Mouse (Mus musculus) left cerebral cortex, postnatal 10 days (tissue): ENCODE results near the gene Gstp2. TPM values are rescaled to one million over a fixed set of nuclear protein-coding genes. Genes with fewer than 3 reads are reported as not detected.
A peak's percentile ranks its signal among the peaks of the same experiment; 100 is the strongest.

ENCODE experiments used
- DNase-seq, 2 experiments: peaks; one replicate each; pipeline ENCODE4 v3.0.0; 2021 to 2022; ENCODE audit warnings: low spot score in 2 of 2, mixed read lengths in 1 of 2; ENCODE audit errors: extremely low spot score in 1 of 2
- intact Hi-C: fragments of 180-260 bp; cut with DNase I; formaldehyde crosslinking; loops from one replicate; pipeline ENCODE4 v1.15.1; 2025
- total RNA-seq, 2 experiments: library from RNA; stranded (reverse); gene quantifications; 2 replicates each; pipeline ENCODE4 v1.2.3; 2021

Gene Gstp2
- total RNA-seq, 2 experiments from 2014 or later = 21.7 to 24.2 TPM

- DNase-seq = peak in 1 of 2 experiments; percentile 25
These were observed 46.6 kb downstream of the Gstp2 start for GRCm38 (mm10) chr19:3999121-3999730.

GRCm38 (mm10) chr19:3998335-3998734 lies 47.5 kb downstream of the Gstp2 start:
- intact Hi-C loops = no loop called here
- DNase-seq = peak in 1 of 2 experiments; percentile 36

More at GRCm38 (mm10) chr19:3999121-3999730, 46.6 kb downstream of the Gstp2 start:
- intact Hi-C loops = no loop called here

GRCm38 (mm10) chr19:3997231-3997630 lies 48.6 kb downstream of the Gstp2 start:
- intact Hi-C loops = no loop called here
- DNase-seq = no peak

- no peak for DNase-seq
- intact Hi-C loops = no loop called here
These were observed 49.1 kb downstream of the Gstp2 start for GRCm38 (mm10) chr19:3996747-3997146.

- DNase-seq = no peak
- intact Hi-C loops = no loop called here
These were observed 49.7 kb downstream of the Gstp2 start for GRCm38 (mm10) chr19:3996106-3996505.

GRCm38 (mm10) chr19:3995505-3995904 lies 50.3 kb downstream of the Gstp2 start:
- DNase-seq = no peak
- intact Hi-C loops = no loop called here

GRCm38 (mm10) chr19:3994932-3995331 lies 50.9 kb downstream of the Gstp2 start:
- intact Hi-C loops = no loop called here
- DNase-seq = no peak

GRCm38 (mm10) chr19:3992416-3992815 lies 53.4 kb downstream of the Gstp2 start, which contains the start of gene Tbx10:
Gene Tbx10, plus strand, starts transcription at chr19:3992752.
- DNase-seq = no peak
- intact Hi-C loops = no loop called here

- intact Hi-C loops = no loop called here
- no peak for DNase-seq
These were observed 53.9 kb downstream of the Gstp2 start for GRCm38 (mm10) chr19:3991966-3992365.

GRCm38 (mm10) chr19:3991562-3991961 lies 54.3 kb downstream of the Gstp2 start:
- no peak for DNase-seq
- intact Hi-C loops = no loop called here

GRCm38 (mm10) chr19:3990804-3991203 lies 55.0 kb downstream of the Gstp2 start:
- DNase-seq = no peak
- intact Hi-C loops = no loop called here

Other genes starting within 250 kb of the Gstp2 start
- 10 to 100 TPM; 77.3 to 93.0 TPM for gene Chka, start 194.2 kb downstream of the Gstp2 start, total RNA-seq
- gene Tcirg1, start 138.9 kb downstream of the Gstp2 start, total RNA-seq = 10 to 100 TPM; 14.2 to 22.4 TPM
- gene Ndufs8, start 133.2 kb downstream of the Gstp2 start, total RNA-seq = 100 to 1,000 TPM; 123 to 130 TPM
- gene Aldh3b1, start 116.2 kb downstream of the Gstp2 start, total RNA-seq = 1 to 10 TPM; 1.5 to 1.7 TPM
- 10 to 100 TPM; 15.0 to 16.3 TPM for gene Unc93b1, start 110.8 kb downstream of the Gstp2 start, total RNA-seq
- gene Aldh3b3, start 87.4 kb downstream of the Gstp2 start, total RNA-seq = not detected
- gene Aldh3b2, start 73.7 kb downstream of the Gstp2 start, total RNA-seq = 1 to 10 TPM; 2.3 to 2.4 TPM
- gene Acy3, start 59.5 kb downstream of the Gstp2 start, total RNA-seq = 1 to 10 TPM; 1.7 to 1.8 TPM
- not detected for gene Tbx10, start 53.3 kb downstream of the Gstp2 start, total RNA-seq
- 10 to 100 TPM in 1 of 2 experiments, 1 to 10 TPM in 1; 9.7 to 11.2 TPM for gene Nudt8, start 45.4 kb downstream of the Gstp2 start, total RNA-seq
- 1 to 10 TPM in 1 of 2 experiments, under 1 TPM in 1; 0.81 to 1.4 TPM for gene Gm49405, start 45.4 kb downstream of the Gstp2 start, total RNA-seq
- 1 to 10 TPM; 3.3 to 4.1 TPM for gene Doc2g, start 42.7 kb downstream of the Gstp2 start, total RNA-seq
- gene Ndufv1, start 33.2 kb downstream of the Gstp2 start, total RNA-seq = 100 to 1,000 TPM; 209 to 221 TPM
- gene Gstp1, start 8.0 kb downstream of the Gstp2 start, total RNA-seq = 100 to 1,000 TPM; 226 to 232 TPM
- gene Gstp3, start 13.5 kb upstream of the Gstp2 start, total RNA-seq = not detected
- gene Cabp2, start 35.6 kb upstream of the Gstp2 start, total RNA-seq = not detected
- gene Cdk2ap2, start 51.2 kb upstream of the Gstp2 start, total RNA-seq = 10 to 100 TPM; 20.4 to 21.6 TPM
- gene Pitpnm1, start 54.0 kb upstream of the Gstp2 start, total RNA-seq = 100 to 1,000 TPM; 234 to 237 TPM
- 10 to 100 TPM; 74.2 to 83.5 TPM for gene Aip, start 79.8 kb upstream of the Gstp2 start, total RNA-seq
- not detected for gene Gpr152, start 93.8 kb upstream of the Gstp2 start, total RNA-seq
- under 1 TPM in 1 of 2 experiments, not detected in 1; 0.24 TPM for gene Cabp4, start 98.0 kb upstream of the Gstp2 start, total RNA-seq
- gene Coro1b, start 102.6 kb upstream of the Gstp2 start, total RNA-seq = 10 to 100 TPM; 80.4 to 92.7 TPM
- 1 to 10 TPM in 1 of 2 experiments, under 1 TPM in 1; 0.65 to 2.0 TPM for gene Ptprcap, start 107.6 kb upstream of the Gstp2 start, total RNA-seq
- 10 to 100 TPM; 34.1 to 35.0 TPM for gene Rps6kb2, start 117.3 kb upstream of the Gstp2 start, total RNA-seq
- gene Carns1, start 129.5 kb upstream of the Gstp2 start, total RNA-seq = 1 to 10 TPM; 3.1 to 3.5 TPM
- 1 to 10 TPM; 2.0 to 3.5 TPM for gene Tbc1d10c, start 145.3 kb upstream of the Gstp2 start, total RNA-seq
- 100 to 1,000 TPM; 331 to 336 TPM for gene Ppp1ca, start 146.0 kb upstream of the Gstp2 start, total RNA-seq
- 1 to 10 TPM; 8.9 to 9.3 TPM for gene Rad9a, start 155.6 kb upstream of the Gstp2 start, total RNA-seq
- 1 to 10 TPM; 1.5 to 1.7 TPM for gene Clcf1, start 168.2 kb upstream of the Gstp2 start, total RNA-seq
- not detected for gene AC109138.7, start 168.3 kb upstream of the Gstp2 start, total RNA-seq
- gene Pold4, start 185.9 kb upstream of the Gstp2 start, total RNA-seq = 10 to 100 TPM; 12.8 to 16.2 TPM
- gene Ssh3, start 223.2 kb upstream of the Gstp2 start, total RNA-seq = 10 to 100 TPM; 49.5 to 55.1 TPM
- gene Ankrd13d, start 237.1 kb upstream of the Gstp2 start, total RNA-seq = 10 to 100 TPM; 87.8 to 91.7 TPM